Mouse (Mus musculus): ENCODE measurements around the gene Mypn. TPM values are rescaled to one million over a fixed set of nuclear protein-coding genes. Genes with fewer than 3 reads are reported as not detected.

Gene Mypn
- total and polyA plus RNA-seq, 3 experiments, result 0.17 to 0.81 (median 0.39) TPM

DNA sequence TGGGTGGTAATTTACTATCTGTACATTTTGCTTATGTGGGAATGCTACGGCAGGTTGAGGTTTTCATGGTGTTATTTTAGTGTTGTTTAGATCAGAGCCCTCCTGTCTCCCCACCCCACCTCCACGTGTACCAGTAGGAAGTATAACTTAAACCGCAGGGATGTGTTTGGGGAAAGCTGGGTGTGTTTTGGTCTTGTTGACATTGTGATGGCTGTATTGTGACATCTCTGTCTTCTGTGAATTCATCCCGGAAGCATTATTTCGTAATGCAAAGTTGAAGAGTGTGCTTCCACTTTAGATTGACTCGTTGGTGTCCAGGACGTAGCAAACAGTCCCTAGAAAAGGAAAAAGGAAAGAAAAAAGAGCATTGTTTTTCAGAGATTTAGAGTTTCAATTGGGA lies 43.7 kb upstream of the Mypn start:
- peak overlapping the region in 2 of 3 experiments; percentile 2 to 23 for H3K4me3 ChIP-seq (replicated peaks in 1 of 3; ENCODE audit: low read depth in 2 of 3, low read length in 2 of 3, poor library complexity in 1 of 3)
- no peak for DNase-seq (ENCODE audit: extremely low read depth)
- in situ Hi-C loops (cut with MboI; ENCODE audit: low pct_ligation_motif_present, low pct_unique_long_range_greater_than_20kb, low sequenced_read_pairs), result no loop called here

DNA sequence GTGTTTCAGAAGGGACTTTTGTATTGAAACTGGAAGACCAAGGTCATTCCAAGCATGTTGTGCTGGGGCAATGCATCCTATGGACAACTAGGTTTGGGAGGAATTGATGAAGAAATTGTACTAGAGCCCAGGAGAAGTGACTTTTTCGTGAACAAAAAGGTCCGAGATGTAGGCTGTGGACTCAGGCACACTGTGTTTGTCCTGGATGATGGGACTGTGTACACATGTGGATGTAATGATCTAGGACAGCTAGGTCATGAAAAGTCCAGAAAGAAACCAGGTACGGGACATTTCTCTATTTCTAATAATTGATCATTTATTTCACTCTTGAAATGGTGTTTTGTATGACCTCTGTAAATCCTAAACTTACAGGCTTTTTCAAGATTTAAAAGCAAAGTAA lies 42.1 kb upstream of the Mypn start:
- H3K36me3 ChIP-seq (replicated peaks in 1 of 2; ENCODE audit: control insufficient read depth in 1 of 2, insufficient read depth in 1 of 2, low read length in 1 of 2), result peaks cover 11 to 28% of the 10 kb centered on the region in 2 experiments
- in situ Hi-C loops (cut with MboI; ENCODE audit: low pct_ligation_motif_present, low pct_unique_long_range_greater_than_20kb, low sequenced_read_pairs) (no loop called here), dilution Hi-C loops (cut with MboI; ENCODE audit: extremely low pct_ligation_motif_present, extremely low pct_unique_long_range_greater_than_20kb, low sequenced_read_pairs) (no loop called here)
- H3K27ac ChIP-seq (ENCODE audit: insufficient read depth, low read depth), result no peak overlapping the region; the same call in 1 of the 2 replicates
- H3K27me3 ChIP-seq (replicated peaks), result no peaks in the 10 kb centered on the region
- peaks cover 4 to 41% of the 10 kb centered on the region in 2 experiments for H3K4me1 ChIP-seq (ENCODE audit: control insufficient read depth in 1 of 2, insufficient read depth in 2 of 2)
- H3K4me2 ChIP-seq (ENCODE audit: insufficient read depth, low read depth, poor library complexity, severe bottlenecking), result peak overlapping the region; percentile 84
- H3K9me3 ChIP-seq (replicated peaks; ENCODE audit: low read length), result no peaks in the 10 kb centered on the region
- peaks cover 53% of the 10 kb centered on the region for H3K79me2 ChIP-seq (replicated peaks; ENCODE audit: control insufficient read depth, extremely low read depth, insufficient read depth, poor library complexity, severe bottlenecking)
- H3K4me3 ChIP-seq (replicated peaks in 1 of 3; ENCODE audit: low read depth in 2 of 3, low read length in 2 of 3, poor library complexity in 1 of 3), result peak overlapping the region; percentile 50 to 99 (median 84)
- TF ChIP-seq ETS1 (conservative IDR thresholded peaks at IDR 0.05; ENCODE audit: low read depth, low read length) (no peak), ZMIZ1 (IDR thresholded peaks at IDR 0.05; ENCODE audit: low read depth, low read length) (no peak), HCFC1 (IDR thresholded peaks at IDR 0.05; ENCODE audit: low read depth, low read length) (no peak), MEF2A (IDR thresholded peaks at IDR 0.05; ENCODE audit: borderline replicate concordance, low read depth, low read length) (no peak), POLR2A (IDR thresholded peaks at IDR 0.05; ENCODE audit: low read depth, low read length) (no peak), NELFE (IDR thresholded peaks at IDR 0.05; ENCODE audit: low read depth, low read length) (no peak)
- no peak for DNase-seq (ENCODE audit: extremely low read depth)
- H3K9ac ChIP-seq (ENCODE audit: insufficient read depth, low read depth), result peak overlapping the region; percentile 44; the same call in 1 of the 2 replicates

More for the DNA sequence above, 43.7 kb upstream of the Mypn start:
- Histone ChIP-seq H3K27me3 (replicated peaks) (no peaks in the 10 kb centered on the region), H3K36me3 (replicated peaks in 1 of 2; ENCODE audit: control insufficient read depth in 1 of 2, insufficient read depth in 1 of 2, low read length in 1 of 2) (peaks cover 15 to 39% of the 10 kb centered on the region in 2 experiments), H3K79me2 (replicated peaks; ENCODE audit: control insufficient read depth, extremely low read depth, insufficient read depth, poor library complexity, severe bottlenecking) (peaks cover 54% of the 10 kb centered on the region), H3K4me2 (ENCODE audit: insufficient read depth, low read depth, poor library complexity, severe bottlenecking) (peak overlapping the region; percentile 94), H3K4me1 (ENCODE audit: control insufficient read depth in 1 of 2, insufficient read depth in 2 of 2) (peaks cover 0 to 28% of the 10 kb centered on the region in 2 experiments; a peak in 2 of 4 replicates), H3K9me3 (replicated peaks; ENCODE audit: low read length) (no peaks in the 10 kb centered on the region), H3K9ac (ENCODE audit: insufficient read depth, low read depth) (peak overlapping the region; percentile 1; the same call in 1 of the 2 replicates), H3K27ac (ENCODE audit: insufficient read depth, low read depth) (no peak overlapping the region)
- TF ChIP-seq MXI1 (IDR thresholded peaks at IDR 0.05; ENCODE audit: low read depth, low read length) (peak; percentile 67; the same call in 1 of the 2 replicates), TCF12 (IDR thresholded peaks at IDR 0.05; ENCODE audit: low read depth, low read length) (no peak), ETS1 (conservative IDR thresholded peaks at IDR 0.05; ENCODE audit: low read depth, low read length) (no peak), ZNF384 (IDR thresholded peaks at IDR 0.05; ENCODE audit: low read depth, low read length) (no peak), ZKSCAN1 (IDR thresholded peaks at IDR 0.05; ENCODE audit: borderline replicate concordance, low read depth, low read length) (no peak)
- dilution Hi-C loops (cut with MboI; ENCODE audit: extremely low pct_ligation_motif_present, extremely low pct_unique_long_range_greater_than_20kb, low sequenced_read_pairs), result no loop called here

GRCm38 (mm10) chr10:63244746-63245145 lies 41.0 kb upstream of the Mypn start:
- Histone ChIP-seq H3K27me3 (replicated peaks) (no peaks in the 10 kb centered on the region), H3K4me2 (ENCODE audit: insufficient read depth, low read depth, poor library complexity, severe bottlenecking) (peak overlapping the region; percentile 57; the same call in 1 of the 2 replicates), H3K9me3 (replicated peaks; ENCODE audit: low read length) (no peaks in the 10 kb centered on the region), H3K27ac (ENCODE audit: insufficient read depth, low read depth) (no peak overlapping the region), H3K36me3 (replicated peaks in 1 of 2; ENCODE audit: control insufficient read depth in 1 of 2, insufficient read depth in 1 of 2, low read length in 1 of 2) (peaks cover under 1 to 17% of the 10 kb centered on the region in 2 experiments), H3K79me2 (replicated peaks; ENCODE audit: control insufficient read depth, extremely low read depth, insufficient read depth, poor library complexity, severe bottlenecking) (peaks cover 44% of the 10 kb centered on the region), H3K4me3 (replicated peaks in 1 of 3; ENCODE audit: low read depth in 2 of 3, low read length in 2 of 3, poor library complexity in 1 of 3) (peak overlapping the region; percentile 84 to 99 (median 93)), H3K4me1 (ENCODE audit: control insufficient read depth in 1 of 2, insufficient read depth in 2 of 2) (peaks cover 10 to 50% of the 10 kb centered on the region in 2 experiments), H3K9ac (ENCODE audit: insufficient read depth, low read depth) (peak overlapping the region; percentile 88)
- dilution Hi-C loops (cut with MboI; ENCODE audit: extremely low pct_ligation_motif_present, extremely low pct_unique_long_range_greater_than_20kb, low sequenced_read_pairs) (no loop called here), in situ Hi-C loops (cut with MboI; ENCODE audit: low pct_ligation_motif_present, low pct_unique_long_range_greater_than_20kb, low sequenced_read_pairs) (no loop called here)
- DNase-seq (ENCODE audit: extremely low read depth), result peak; percentile 74
- TF ChIP-seq POLR2A (IDR thresholded peaks at IDR 0.05; ENCODE audit: low read depth, low read length), result no peak
- no peak for TF ChIP-seq E2F4 (IDR thresholded peaks at IDR 0.05; ENCODE audit: insufficient replicate concordance, low read depth, low read length)
- no peak for TF ChIP-seq UBTF (IDR thresholded peaks at IDR 0.05; ENCODE audit: low read depth, low read length)
- TF ChIP-seq HCFC1 (IDR thresholded peaks at IDR 0.05; ENCODE audit: low read depth, low read length), result no peak; the same call in 1 of the 2 replicates
- no peak for TF ChIP-seq PAX5 (IDR thresholded peaks at IDR 0.05; ENCODE audit: low read length)
- no peak for TF ChIP-seq ZC3H11A (IDR thresholded peaks at IDR 0.05; ENCODE audit: low read depth, low read length)
- TF ChIP-seq RCOR1 (conservative IDR thresholded peaks at IDR 0.05; ENCODE audit: low read depth, low read length), result no peak; the same call in 1 of the 2 replicates
- TF ChIP-seq POLR2AphosphoS2 (IDR thresholded peaks at IDR 0.05; ENCODE audit: low read depth, low read length), result no peak
- peak; percentile 76; the same call in 1 of the 2 replicates for TF ChIP-seq SIN3A (IDR thresholded peaks at IDR 0.05; ENCODE audit: low read length)
- no peak for TF ChIP-seq TCF12 (IDR thresholded peaks at IDR 0.05; ENCODE audit: low read depth, low read length)
- peak; percentile 45 for TF ChIP-seq SMC3 (IDR thresholded peaks at IDR 0.05; ENCODE audit: low read depth, low read length)
- TF ChIP-seq IRF4 (IDR thresholded peaks at IDR 0.05; ENCODE audit: low read depth, low read length), result peak; percentile 43; the same call in 1 of the 2 replicates
- no peak for TF ChIP-seq ELF1 (IDR thresholded peaks at IDR 0.05; ENCODE audit: low read depth, low read length)
- no peak for TF ChIP-seq MEF2A (IDR thresholded peaks at IDR 0.05; ENCODE audit: borderline replicate concordance, low read depth, low read length)
- no peak for TF ChIP-seq MAFK (IDR thresholded peaks at IDR 0.05; ENCODE audit: insufficient replicate concordance, low read length)
- TF ChIP-seq MYC (IDR thresholded peaks at IDR 0.05; ENCODE audit: low read depth, low read length), result peak; percentile 94
- no peak for TF ChIP-seq NRF1 (IDR thresholded peaks at IDR 0.05; ENCODE audit: low read depth, low read length)
- no peak for TF ChIP-seq USF1 (IDR thresholded peaks at IDR 0.05; ENCODE audit: low read depth, low read length)
- no peak for TF ChIP-seq ZKSCAN1 (IDR thresholded peaks at IDR 0.05; ENCODE audit: borderline replicate concordance, low read depth, low read length)

Data from CH12.LX (cell line).